Mouse (Mus musculus): ENCODE measurements around the gene Tnfsf18. TPM values are rescaled to one million over a fixed set of nuclear protein-coding genes. Genes with fewer than 3 reads are reported as not detected.

Tnfsf18 gene
- 0.29 TPM for polyA plus RNA-seq (2014; fragmentation: Illumina TruSeq; extraction: RNeasy Lipid Tissue Mini Kit (QIAGEN cat#74804))

DNA sequence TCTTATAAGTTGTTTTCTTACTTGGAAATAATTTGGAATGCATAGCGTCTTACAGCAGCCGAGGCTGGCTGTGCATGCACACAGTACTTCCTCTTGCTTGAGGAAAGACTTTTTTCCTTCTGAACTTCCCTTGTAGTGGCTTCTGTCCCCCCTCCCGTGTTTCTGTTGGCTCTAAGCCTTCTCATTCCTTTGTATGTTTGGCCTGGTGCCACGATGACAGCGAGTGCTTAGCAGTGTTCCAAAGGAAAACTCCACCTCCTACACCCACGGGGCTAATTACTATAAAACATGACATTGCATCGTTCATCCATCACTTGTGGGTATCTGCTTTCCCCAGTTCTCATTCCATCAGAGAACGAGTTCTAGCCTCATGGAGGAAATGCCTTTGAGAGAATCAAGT is at the start of gene Tnfsf18:
Gene Tnfsf18 (plus strand): TSS at position 313 of the 400 bp plus-strand sequence.

Other genes with a start within 250 kb of the Tnfsf18 start
- gene Prdx6, start 243.4 kb upstream of the Tnfsf18 start, polyA plus RNA-seq (2014; fragmentation: Illumina TruSeq; extraction: RNeasy Lipid Tissue Mini Kit (QIAGEN cat#74804)), result 180 TPM
- not detected for gene Tnfsf4, start 99.2 kb upstream of the Tnfsf18 start, polyA plus RNA-seq (2014; fragmentation: Illumina TruSeq; extraction: RNeasy Lipid Tissue Mini Kit (QIAGEN cat#74804))